Mouse (Mus musculus) stomach, embryonic 15.5 days (tissue): ENCODE measurements around the gene Gm45717. TPM values are rescaled to one million over a fixed set of nuclear protein-coding genes. Genes with fewer than 3 reads are reported as not detected.

Experiments
- ATAC-seq: fragments of 200-750 bp; cut with Nextera tagmentation; 2 replicates; pipeline ENCODE4 v1.8.0; 2017; ENCODE audit warnings: low read depth, moderate number of reproducible peaks, moderate TSS enrichment; ENCODE audit not compliant: insufficient read depth, low FRiP score
- H3K27ac ChIP-seq: fragments of 300-500 bp; sonication (generic); 2 replicates; pipeline ENCODE4 v1.5.1; 2015; ENCODE audit warnings: mild to moderate bottlenecking, inconsistent platforms
- H3K27me3 ChIP-seq: fragments of 300-500 bp; sonication (generic); replicated peaks from 2 replicates; pipeline ENCODE4 v1.6.1; 2015; ENCODE audit warnings: inconsistent platforms
- H3K36me3 ChIP-seq: fragments of 300-500 bp; sonication (generic); 2 replicates; pipeline ENCODE4 v1.6.1; 2015; ENCODE audit warnings: inconsistent platforms
- H3K4me1 ChIP-seq: fragments of 300-500 bp; sonication (generic); 2 replicates; pipeline ENCODE4 v1.6.1; 2015; ENCODE audit warnings: inconsistent platforms
- H3K4me2 ChIP-seq: fragments of 300-500 bp; sonication (generic); 2 replicates; pipeline ENCODE4 v1.6.1; 2015; ENCODE audit warnings: mild to moderate bottlenecking, inconsistent platforms
- H3K4me3 ChIP-seq: fragments of 300-500 bp; sonication (generic); replicated peaks from 2 replicates; pipeline ENCODE4 v1.5.1; 2015; ENCODE audit warnings: inconsistent platforms
- H3K9ac ChIP-seq: fragments of 300-500 bp; sonication (generic); 2 replicates; pipeline ENCODE4 v1.6.1; 2015; ENCODE audit warnings: inconsistent platforms
- H3K9me3 ChIP-seq: fragments of 300-500 bp; sonication (generic); 2 replicates; pipeline ENCODE4 v1.6.1; 2016; ENCODE audit warnings: inconsistent platforms
- WGBS: fragments of 180-500 bp; shearing (Covaris S2); methylation state at CpG from one replicate; pipeline ENCODE4 v1.1.7; 2015; 5-methylcytosine and 5-hydroxymethylcytosine counted together
- polyA plus RNA-seq: library from polyadenylated mRNA; unstranded; fragments of >200 nt; fragmentation: Nextera tagmentation; extraction: Ambion mirVana; gene quantifications from 2 replicates; pipeline ENCODE4 v1.2.1, GENCODE M21; 2015

Gm45717 gene
- polyA plus RNA-seq, 1 experiment from 2014 or later: 0.71 TPM

GRCm38 (mm10) chr7:140939669-140940171 is 16.0 kb downstream of the Gm45717 start:
- H3K36me3 ChIP-seq: no peaks in the 10 kb centered on the region; the same call in 1 of the 2 replicates
- peaks cover 29% of the 10 kb centered on the region for H3K4me1 ChIP-seq
- peak; percentile 29 for ATAC-seq
- peak overlapping the region; percentile 42 for H3K4me2 ChIP-seq
- 5% methylated on average over 7 of the region's 8 CpGs for WGBS
- H3K9me3 ChIP-seq: no peaks in the 10 kb centered on the region
- H3K27me3 ChIP-seq: no peaks in the 10 kb centered on the region
- peak overlapping the region; percentile 97 for H3K27ac ChIP-seq
- no peak overlapping the region for H3K9ac ChIP-seq
- no peak overlapping the region for H3K4me3 ChIP-seq

GRCm38 (mm10) chr7:140938896-140939295 is 16.8 kb downstream of the Gm45717 start:
- H3K4me2 ChIP-seq: no peak overlapping the region
- no peaks in the 10 kb centered on the region for H3K9me3 ChIP-seq
- no peak overlapping the region for H3K27ac ChIP-seq
- no peak for ATAC-seq
- H3K4me3 ChIP-seq: no peak overlapping the region
- peaks cover 29% of the 10 kb centered on the region for H3K4me1 ChIP-seq
- no peak overlapping the region for H3K9ac ChIP-seq
- H3K36me3 ChIP-seq: no peaks in the 10 kb centered on the region
- WGBS: 39% methylated on average over 2 of the region's 2 CpGs
- no peaks in the 10 kb centered on the region for H3K27me3 ChIP-seq

- Histone ChIP-seq H3K27me3 (no peaks in the 10 kb centered on the region), H3K9ac (no peak overlapping the region), H3K9me3 (no peaks in the 10 kb centered on the region), H3K36me3 (no peaks in the 10 kb centered on the region), H3K27ac (no peak overlapping the region), H3K4me2 (no peak overlapping the region), H3K4me1 (peaks cover 28% of the 10 kb centered on the region), H3K4me3 (no peak overlapping the region)
- 43% methylated on average over 3 of the region's 3 CpGs for WGBS
- ATAC-seq: no peak
Measured at GRCm38 (mm10) chr7:140938436-140938835, 17.3 kb downstream of the Gm45717 start.

GRCm38 (mm10) chr7:140927181-140927580 is 28.6 kb downstream of the Gm45717 start:
- H3K27ac ChIP-seq: no peak overlapping the region
- H3K9me3 ChIP-seq: no peaks in the 10 kb centered on the region
- peaks cover 29% of the 10 kb centered on the region for H3K27me3 ChIP-seq
- H3K4me3 ChIP-seq: no peak overlapping the region
- ATAC-seq: no peak
- no peak overlapping the region for H3K9ac ChIP-seq
- no peak overlapping the region for H3K4me2 ChIP-seq
- WGBS: 86% methylated on average over 6 of the region's 6 CpGs
- H3K36me3 ChIP-seq: no peaks in the 10 kb centered on the region
- H3K4me1 ChIP-seq: peaks cover 10% of the 10 kb centered on the region

GRCm38 (mm10) chr7:140923070-140923775 is 32.5 kb downstream of the Gm45717 start:
- WGBS: 23% methylated on average over 30 of the region's 30 CpGs
- no peak overlapping the region for H3K9ac ChIP-seq
- no peak overlapping the region for H3K27ac ChIP-seq
- ATAC-seq: no peak
- H3K36me3 ChIP-seq: no peaks in the 10 kb centered on the region
- peak overlapping the region; percentile 67 for H3K4me2 ChIP-seq
- no peaks in the 10 kb centered on the region for H3K9me3 ChIP-seq
- H3K4me3 ChIP-seq: peak overlapping the region; percentile 34
- peaks cover 14% of the 10 kb centered on the region for H3K4me1 ChIP-seq
- peaks cover 59% of the 10 kb centered on the region for H3K27me3 ChIP-seq

- peak overlapping the region; percentile 34 for H3K4me3 ChIP-seq
- no peak overlapping the region for H3K9ac ChIP-seq
- WGBS: 2% methylated on average over 49 of the region's 49 CpGs
- H3K27ac ChIP-seq: no peak overlapping the region
- ATAC-seq: peak; percentile 37; the same call in 1 of the 2 replicates
- H3K36me3 ChIP-seq: no peaks in the 10 kb centered on the region
- peak overlapping the region; percentile 67 for H3K4me2 ChIP-seq
- H3K9me3 ChIP-seq: no peaks in the 10 kb centered on the region
- H3K4me1 ChIP-seq: peaks cover 14% of the 10 kb centered on the region
- peaks cover 59% of the 10 kb centered on the region for H3K27me3 ChIP-seq
Measured at GRCm38 (mm10) chr7:140922398-140923069, 33.2 kb downstream of the Gm45717 start.

GRCm38 (mm10) chr7:140921225-140921975 is 34.3 kb downstream of the Gm45717 start:
- ATAC-seq: no peak
- Histone ChIP-seq H3K27ac (no peak overlapping the region), H3K9me3 (no peaks in the 10 kb centered on the region), H3K4me3 (peak overlapping the region; percentile 34; the same call in 1 of the 2 replicates), H3K4me2 (peak overlapping the region; percentile 67; the same call in 1 of the 2 replicates), H3K4me1 (peaks cover 14% of the 10 kb centered on the region), H3K9ac (no peak overlapping the region), H3K36me3 (no peaks in the 10 kb centered on the region), H3K27me3 (peaks cover 59% of the 10 kb centered on the region)
- WGBS: 29% methylated on average over 22 of the region's 22 CpGs

- no peak for ATAC-seq
- Histone ChIP-seq H3K9me3 (no peaks in the 10 kb centered on the region), H3K4me2 (peak within 1 kb of the TSS; percentile 67; the same call in 1 of the 2 replicates), H3K27ac (0 out of 2 replicates have a peak within 1 kb of the TSS, but pooled peaks have one; percentile 31), H3K4me3 (peak within 1 kb of the TSS; percentile 34; the same call in 1 of the 2 replicates), H3K9ac (no peak within 1 kb of the TSS), H3K4me1 (peaks cover 14% of the 10 kb centered on the region), H3K36me3 (no peaks in the 10 kb centered on the region), H3K27me3 (peaks cover 59% of the 10 kb centered on the region)
- WGBS: 62% methylated on average over 8 of the region's 8 CpGs
Measured at GRCm38 (mm10) chr7:140920418-140921029, 35.2 kb downstream of the Gm45717 start, which contains the start of gene Nlrp6. Nlrp6 (plus strand) TSS chr7:140920902.

GRCm38 (mm10) chr7:140919911-140920310 is 35.8 kb downstream of the Gm45717 start:
- Histone ChIP-seq H3K9ac (no peak overlapping the region), H3K27ac (no peak overlapping the region), H3K4me2 (no peak overlapping the region), H3K36me3 (no peaks in the 10 kb centered on the region), H3K9me3 (no peaks in the 10 kb centered on the region), H3K4me3 (no peak overlapping the region), H3K4me1 (peaks cover 14% of the 10 kb centered on the region), H3K27me3 (peaks cover 56% of the 10 kb centered on the region)
- ATAC-seq: no peak
- WGBS: 48% methylated on average over 4 of the region's 4 CpGs

GRCm38 (mm10) chr7:140914031-140914690 is 41.6 kb downstream of the Gm45717 start:
- Histone ChIP-seq H3K4me1 (0 out of 2 replicates have a peak, but pooled peaks cover under 1% of the 10 kb centered on the region), H3K9ac (no peak overlapping the region), H3K4me2 (no peak overlapping the region), H3K27me3 (0 out of 2 replicates have a peak, but pooled peaks cover 3% of the 10 kb centered on the region), H3K36me3 (no peaks in the 10 kb centered on the region), H3K4me3 (no peak overlapping the region), H3K27ac (peak overlapping the region; percentile 87; the same call in 1 of the 2 replicates), H3K9me3 (no peaks in the 10 kb centered on the region)
- 79% methylated on average over 8 of the region's 8 CpGs for WGBS
- ATAC-seq: no peak
